Mouse (Mus musculus): ENCODE measurements around the gene Chad.
A peak's percentile ranks its signal among the peaks of the same experiment; 100 is the strongest.

Gene Chad

DNA sequence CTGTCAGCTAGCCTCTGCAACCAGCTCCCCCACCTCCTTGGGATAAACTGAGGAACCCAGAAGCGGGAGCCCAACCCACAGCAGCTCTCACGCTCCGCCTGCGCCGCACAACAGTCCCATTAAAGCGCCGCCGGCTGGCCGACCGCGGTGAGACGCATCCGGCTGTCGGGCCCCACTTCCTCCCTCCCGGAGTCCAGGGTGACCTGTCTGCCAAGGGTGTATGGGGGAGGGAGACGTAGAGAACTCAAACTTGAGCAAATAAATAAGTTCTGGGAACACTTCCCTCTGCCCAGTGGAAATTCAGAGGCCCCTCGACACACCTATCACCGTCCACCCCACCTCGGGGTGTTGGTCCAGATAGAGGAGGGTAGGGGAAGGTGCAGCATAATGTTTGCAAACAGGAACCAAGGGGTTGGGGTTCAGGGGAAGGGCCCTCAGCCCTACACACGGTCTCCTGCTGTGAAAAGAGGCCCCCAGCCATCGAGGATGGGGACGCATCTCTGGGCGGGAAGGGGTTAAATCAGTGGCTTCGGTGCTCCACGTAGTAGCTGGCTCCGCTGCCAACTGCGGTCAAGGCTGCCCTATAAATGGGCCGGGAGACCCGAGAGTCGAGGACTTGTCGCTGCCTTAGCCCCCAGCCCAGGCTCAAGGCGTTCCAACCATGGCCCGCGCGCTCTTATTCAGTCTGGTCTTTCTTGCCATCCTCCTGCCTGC lies at the start of gene Chad:
Gene Chad (plus strand): TSS at position 611 of the 714 bp plus-strand sequence.
- peak; percentile 40 to 60 for DNase-seq

DNA sequence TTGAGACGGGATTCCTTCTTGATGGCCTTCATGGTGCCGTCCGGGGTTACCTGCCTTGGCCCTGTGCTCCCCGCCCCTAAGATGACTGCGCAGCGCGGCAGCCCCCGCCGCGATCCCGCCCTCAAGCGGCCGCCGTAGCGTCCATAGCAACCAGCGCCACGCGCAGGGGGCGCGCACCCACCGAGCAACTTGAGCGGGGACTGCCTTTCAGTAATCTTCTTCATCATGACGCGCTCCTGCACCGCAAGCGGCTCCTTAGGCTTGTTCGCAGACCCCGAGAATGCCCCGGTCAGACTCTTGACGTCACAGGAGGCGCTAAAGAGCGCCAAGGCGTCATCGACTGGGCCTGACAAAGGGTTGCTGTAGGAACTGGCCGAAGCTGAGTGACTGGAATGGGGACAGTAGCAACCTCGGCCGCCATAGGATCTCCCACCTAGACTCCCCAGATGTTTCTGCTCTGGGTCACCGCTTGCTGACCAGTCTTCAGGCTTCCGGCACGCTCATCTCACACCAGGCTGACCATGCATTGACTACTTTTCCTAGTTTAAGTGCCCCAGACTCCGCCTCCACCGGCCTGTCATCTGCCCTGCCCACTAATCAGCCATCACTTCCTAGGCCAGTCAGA lies 43.5 kb upstream of the Chad start, which contains the start of gene Mycbpap:
Gene Mycbpap (minus strand): TSS at position 524 of the 625 bp plus-strand sequence.
- peak in 1 of 2 experiments; percentile 43 for DNase-seq

DNA sequence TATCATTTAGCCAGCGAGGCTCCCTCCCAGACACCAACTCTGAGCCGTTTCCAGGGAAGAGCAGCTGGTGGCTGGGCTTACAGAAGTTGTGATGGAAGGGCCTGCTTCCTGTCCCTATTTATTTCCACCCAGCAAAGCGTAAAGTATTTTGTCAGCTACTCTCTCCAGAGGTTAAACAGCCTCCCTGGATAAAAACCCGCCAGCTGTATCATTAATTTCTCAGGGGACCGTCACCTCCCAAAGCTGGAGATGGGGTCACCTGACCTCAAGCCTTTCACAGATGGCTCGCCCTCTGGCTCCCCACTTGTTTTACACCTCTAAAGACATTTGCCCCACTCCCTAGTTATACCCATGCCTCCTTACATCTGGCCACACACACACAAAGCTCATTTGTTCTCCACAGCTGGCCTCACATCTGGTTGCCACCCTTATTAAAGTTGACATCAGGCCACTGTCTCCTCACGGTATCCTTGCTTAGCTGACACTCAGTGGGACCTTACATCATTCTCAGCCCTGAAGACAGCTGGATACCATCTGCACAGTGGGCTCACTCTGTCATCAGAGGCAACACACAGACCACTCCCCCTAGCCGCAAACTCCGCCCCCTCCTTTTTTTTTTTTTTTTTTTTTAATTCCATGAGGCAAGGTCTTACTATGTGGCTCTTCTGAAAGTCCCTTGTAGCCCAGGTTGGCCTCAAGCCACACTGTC lies 38.5 kb upstream of the Chad start:
- no peak for DNase-seq

DNA sequence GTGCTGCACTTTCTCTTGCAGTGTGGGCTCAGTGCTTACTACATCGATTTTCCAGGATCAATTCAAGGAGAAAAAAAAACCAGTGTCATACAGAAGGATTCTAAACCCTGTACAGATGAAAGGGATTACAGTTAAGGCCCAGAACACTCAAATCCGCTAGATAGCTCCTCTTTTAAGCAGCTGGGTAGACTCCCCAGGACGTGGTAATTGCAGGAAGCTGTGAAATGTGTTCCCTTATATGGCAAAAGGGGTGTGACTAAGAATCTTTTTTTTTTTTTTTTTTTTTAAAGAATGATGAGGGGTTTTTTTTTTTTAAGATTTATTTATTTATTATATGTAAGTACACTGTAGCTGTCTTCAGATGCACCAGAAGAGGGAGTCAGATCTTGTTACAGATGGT lies 36.0 kb upstream of the Chad start:
- no peak for DNase-seq

DNA sequence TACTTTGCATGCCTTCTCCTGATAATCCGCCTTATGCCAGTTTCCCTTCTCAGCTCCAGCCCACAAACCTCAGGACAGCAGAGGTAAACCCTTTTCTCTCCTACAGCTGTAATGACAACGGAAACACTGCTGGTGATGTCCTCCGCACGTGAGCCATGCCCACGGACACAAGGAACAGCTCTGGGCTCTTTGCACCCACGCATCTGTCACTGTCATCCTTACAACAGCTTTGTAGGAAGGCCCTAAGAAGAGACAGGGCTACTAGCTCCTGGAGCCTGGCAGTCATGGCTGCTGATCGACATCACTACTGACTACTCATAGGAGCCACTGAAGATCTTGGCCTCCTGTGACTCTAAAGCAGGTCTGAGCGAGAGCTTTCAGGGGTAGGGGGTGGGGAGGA lies 31.7 kb upstream of the Chad start:
- no peak for DNase-seq

DNA sequence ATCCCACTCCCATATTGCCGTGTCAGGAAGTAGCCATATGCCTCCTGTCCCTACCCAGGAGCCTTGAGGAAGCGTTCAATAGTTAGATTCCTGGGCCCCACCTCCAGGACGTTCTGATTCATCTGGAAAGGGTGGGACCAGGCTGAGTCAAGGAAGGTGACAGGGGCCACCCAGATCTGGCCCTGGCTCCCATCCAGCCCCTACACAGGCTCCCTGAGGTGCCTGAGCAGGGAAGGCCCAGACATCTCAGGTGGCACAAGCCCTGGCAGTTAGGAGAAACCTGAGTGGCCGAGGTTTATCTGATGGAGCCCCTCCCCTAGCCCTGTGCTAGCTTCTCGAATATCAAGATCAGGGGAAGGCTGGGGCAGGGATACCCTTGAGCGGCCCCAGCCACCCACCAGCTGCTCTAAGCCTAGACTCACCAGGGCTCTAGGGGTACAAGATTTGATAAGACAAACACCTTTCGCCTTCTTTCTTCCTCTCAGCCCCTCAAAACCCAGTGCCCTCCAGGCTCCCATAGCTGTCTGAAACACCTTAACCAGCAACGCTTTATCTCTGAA lies 26.0 kb upstream of the Chad start:
- no peak for DNase-seq

DNA sequence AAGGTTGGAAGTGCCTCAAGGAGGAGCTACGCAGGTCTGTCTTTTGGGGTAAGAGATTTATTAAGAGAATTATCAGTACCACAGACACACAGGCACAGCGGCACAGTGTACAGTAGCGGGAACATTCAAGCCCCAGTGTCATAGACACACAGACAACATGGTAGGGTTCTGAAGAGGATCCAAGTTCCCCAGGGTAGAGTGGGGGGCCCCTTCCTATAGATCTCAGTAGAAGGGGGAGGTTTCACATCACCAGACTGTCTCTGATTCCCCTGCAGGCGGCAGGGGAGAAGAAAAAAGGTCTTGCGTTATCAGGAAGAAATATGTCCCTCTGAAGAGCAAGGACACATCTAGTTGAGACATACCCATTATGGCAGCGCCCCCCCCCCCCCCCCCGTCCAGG lies 25.1 kb upstream of the Chad start:
- DNase-seq = no peak

DNA sequence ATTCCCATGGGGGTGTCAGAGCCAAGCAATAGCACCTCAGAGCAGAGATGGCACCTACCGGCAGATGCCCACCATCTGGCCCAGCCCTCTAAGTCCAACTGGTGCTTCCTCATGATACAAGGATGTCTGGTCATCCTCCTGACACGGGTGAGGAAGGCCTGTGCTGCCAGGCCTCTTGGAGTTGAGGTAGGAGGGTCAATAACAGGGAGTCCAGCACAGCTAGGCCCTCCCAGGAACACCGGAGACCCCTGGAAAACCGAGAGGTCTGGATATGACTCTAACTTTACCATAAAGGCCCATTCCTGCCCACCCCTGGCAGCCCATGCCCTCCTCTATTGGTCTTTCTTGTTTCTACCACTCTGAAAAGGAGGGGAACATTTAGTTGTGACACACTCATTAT lies 22.4 kb upstream of the Chad start:
- no peak for DNase-seq

DNA sequence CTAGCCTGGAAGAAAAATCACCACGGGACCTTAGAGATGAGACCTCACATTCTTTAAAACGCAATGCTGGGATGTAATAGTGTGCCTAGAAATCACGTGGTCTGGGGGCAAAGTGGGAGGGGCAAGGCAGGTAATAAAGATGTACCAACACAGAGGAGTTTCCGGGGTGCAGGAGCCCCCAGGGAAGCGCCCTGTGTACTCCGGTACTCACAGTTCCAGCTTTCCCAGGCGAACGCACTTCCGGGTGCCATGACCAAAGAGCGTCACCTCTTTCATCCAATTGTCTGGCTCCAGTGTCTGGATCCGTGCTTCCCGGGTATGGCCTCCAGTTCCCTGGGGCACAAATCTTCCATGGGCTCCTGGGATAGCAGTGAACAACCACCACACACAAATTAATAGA lies 21.5 kb upstream of the Chad start:
- DNase-seq = no peak

DNA sequence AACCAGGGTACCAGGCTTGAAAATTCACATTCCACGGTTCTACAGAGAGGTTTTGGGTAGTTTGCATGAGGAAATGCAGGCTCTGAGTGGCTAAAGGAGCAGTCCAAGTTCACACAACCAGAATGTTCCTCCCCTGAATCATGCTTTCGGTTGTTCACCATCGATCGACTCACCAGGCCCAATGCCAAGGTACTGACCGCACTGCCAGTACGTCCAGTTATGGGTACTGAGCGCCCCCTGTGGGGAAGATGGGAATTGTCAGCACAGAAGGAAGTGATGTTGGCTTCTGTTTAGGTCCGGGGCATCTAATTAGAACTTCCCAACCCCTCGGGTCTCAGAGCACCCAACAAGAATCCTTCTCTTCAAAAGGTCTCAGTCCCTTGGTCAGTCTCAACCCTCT lies 20.9 kb upstream of the Chad start:
- peak; percentile 44 to 73 for DNase-seq

DNA sequence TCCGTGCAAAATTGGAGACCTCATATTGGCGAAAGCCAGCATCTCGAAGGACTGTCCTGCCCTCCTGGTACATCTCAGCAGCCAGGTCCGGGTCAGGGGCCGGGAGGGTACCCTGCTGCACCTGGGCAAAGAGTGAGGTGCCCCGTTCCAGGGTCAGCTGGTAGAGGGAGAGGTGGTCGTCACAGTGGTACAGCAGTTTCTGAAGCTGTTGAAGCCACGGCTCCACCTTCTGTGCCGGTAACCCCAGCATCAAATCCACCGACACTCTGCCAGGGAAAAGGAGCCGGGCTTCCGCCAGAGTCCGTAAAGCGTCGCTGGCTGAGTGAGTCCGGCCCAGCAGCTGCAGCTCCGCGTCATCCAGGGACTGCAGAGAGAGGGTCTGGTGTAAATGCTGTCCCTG lies 20.4 kb upstream of the Chad start:
- DNase-seq = no peak

DNA sequence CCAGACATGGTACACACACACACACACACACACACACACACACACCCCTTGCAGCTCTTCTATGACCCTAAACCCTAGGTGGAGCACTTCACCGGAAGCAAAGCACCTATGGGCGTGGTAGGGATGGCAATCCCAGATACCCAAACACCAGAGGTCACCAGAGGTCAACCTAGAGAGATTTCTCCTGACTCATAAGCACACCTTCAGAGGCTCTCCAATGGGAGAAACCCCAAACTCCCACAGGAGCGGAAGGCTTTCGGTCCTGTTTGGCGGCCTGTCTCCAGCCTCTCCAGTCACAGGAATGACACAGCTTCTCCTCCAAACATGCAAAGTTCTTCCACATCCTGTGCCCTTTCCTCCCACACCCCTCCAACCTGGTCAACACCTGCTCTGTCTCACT lies 18.5 kb upstream of the Chad start:
- no peak for DNase-seq

DNA sequence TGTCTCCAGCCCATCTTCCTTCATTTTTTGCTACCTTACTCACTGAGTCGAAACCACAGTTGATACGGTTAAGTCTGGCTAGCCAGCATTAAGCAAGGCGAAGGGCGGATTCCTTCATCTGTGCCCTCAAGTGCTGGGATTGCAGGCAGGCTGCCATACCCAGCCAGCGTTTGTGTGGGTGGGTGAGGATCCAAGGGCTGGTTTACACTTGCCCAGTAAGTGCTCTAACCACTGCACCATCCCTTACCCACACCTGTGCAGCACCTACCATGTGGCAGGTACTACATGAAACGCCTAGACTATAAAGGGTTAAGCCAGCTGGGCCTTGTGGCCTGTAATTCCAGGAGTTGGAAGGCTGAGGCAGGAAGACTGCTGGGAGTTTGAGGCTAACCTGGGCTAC lies 17.6 kb upstream of the Chad start:
- no peak for DNase-seq

DNA sequence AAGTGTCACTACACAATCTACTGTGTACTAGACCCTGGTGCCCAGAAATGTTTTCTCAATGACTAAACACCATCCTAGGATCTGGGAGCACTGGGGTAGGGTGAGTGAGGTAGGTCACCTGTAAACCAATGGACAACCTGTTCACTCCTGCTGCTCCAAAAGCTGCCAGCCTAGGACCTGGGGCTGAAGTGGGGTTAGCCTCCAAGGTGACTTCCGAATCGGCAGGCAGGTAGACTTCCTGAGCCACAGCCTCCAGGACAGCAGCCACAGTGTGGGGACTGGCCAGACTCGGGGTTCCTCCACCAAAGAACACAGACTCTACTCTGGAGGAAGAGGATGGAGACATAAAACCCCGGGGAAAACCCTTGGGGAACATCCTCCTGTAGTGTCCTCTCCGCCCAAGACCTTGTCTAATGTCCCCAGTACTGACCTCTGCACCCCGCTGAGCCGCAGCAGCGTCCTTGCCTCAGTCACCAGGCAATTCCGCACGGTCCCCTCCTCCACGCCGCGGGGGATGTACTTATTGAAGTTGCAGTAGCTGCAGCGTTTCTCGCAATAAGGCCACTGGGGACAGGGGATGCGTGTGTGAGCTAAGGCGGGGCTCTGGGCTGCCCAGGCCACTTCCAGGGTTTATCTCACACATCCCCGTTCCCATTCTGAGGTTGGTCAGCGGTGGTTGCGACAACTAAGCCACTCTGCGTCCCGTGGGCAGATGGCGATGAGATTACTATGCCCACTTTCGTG lies 16.6 kb upstream of the Chad start:
- peak; percentile 20 to 41 for DNase-seq

DNA sequence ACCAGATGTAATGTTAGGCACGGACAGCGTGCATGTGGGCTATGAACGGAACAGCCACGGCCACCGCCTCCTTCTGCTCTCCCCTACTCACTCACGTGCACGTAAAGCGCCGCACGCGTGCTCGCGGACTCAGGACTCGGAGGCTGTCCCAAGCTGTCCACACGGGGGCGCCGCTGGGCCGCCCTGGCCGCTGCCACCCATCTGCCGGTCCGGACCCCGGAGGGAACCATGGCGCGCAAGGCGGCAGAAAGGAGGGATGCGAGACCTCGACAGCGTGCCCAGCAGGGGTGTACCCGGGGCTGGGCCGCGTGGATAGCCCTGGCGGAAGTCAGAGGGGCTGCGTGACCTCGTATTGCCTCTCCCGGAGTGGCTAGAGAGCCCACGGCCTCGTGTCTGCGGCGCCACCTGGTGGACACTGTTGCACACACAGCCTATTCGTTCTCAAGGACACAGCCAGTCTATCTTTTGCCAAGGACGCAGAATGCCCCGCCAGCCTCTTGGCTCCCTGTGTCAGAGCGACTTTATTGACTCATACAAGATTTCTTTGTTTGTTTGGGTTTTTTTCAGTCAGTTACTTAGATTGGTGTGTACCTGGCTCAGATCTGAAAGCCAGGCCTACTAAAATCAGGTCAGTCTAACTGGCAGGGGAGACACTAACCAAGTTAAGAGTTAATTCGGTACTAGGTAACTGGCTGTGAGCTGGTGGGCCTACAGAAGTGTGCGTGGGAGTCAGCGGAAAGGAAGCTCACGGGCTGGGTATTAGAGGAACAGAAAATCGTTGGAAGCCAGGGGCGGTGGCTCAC lies 15.8 kb upstream of the Chad start, which contains the start of gene Rsad1:
Gene Rsad1 (minus strand): TSS at position 368 of the 803 bp plus-strand sequence.
- peak; percentile 85 to 95 for DNase-seq

DNA sequence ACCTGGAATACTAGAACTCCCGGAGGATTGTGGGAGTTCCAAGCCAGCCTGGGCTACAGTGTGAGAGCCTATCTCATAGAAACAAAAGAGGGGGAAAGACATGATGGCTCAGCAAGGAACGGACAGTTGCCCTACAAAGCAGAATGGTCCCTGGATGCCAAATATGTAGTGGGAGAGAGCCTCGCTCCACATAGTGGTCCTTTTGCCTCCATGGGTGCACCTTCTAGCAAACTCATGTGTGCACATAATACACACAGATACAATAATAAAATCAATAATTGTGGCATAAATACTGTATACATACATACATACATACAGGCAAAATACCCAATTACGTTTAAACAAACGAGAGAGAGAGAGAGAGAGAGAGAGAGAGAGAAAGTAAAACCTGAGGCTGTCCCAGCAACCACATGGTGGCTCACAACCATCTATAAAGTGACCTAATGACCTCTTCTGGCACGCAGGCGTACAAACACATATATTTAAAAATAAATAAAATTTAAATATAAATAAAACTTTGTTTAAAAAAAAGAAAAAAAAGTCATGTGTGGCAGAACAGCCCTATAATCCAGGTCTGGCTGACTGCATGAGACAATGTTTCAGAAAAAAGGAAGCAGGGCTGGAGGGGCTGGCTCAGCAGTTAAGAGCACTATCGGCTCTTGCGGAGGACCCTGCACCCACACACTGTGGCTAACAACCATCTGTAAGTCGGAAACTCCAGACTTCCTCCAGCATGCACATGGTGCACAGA lies 15.0 kb upstream of the Chad start:
- DNase-seq = no peak

DNA sequence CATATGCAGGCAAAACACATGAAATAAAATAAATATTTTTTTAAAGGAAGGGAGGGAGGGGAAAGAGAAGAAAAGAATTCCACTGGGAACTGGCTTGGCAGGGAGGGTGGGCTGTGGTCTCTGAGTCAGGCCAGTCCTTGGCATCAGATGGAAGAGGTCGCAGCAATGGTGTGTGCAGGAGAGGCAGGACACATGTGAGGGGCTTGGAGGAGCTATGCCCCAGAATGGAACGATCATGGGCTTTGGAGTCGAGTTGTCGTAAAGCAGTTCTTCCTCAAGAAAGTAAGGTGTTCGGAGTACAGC lies 14.5 kb upstream of the Chad start:
- no peak for DNase-seq

DNA sequence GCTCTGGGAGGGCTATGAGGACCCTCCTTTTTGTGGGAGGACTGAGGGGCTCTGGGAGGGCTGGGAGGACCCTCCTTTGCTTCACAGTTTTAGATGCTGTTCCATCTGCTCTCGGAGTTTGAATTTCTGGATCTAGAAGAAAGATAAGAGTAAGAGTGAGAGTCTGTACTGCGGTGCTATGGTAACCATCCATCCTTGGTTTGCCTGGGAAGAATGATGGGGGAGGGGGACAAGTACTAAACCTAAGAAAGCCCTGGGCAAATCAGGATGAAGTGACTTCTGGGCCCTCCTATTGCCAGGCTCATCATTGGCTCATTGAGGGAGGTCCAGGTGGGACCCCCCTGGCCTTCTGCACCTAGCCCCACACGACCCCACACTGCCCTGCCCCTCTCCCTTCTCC lies 6.6 kb upstream of the Chad start:
- DNase-seq = no peak

DNA sequence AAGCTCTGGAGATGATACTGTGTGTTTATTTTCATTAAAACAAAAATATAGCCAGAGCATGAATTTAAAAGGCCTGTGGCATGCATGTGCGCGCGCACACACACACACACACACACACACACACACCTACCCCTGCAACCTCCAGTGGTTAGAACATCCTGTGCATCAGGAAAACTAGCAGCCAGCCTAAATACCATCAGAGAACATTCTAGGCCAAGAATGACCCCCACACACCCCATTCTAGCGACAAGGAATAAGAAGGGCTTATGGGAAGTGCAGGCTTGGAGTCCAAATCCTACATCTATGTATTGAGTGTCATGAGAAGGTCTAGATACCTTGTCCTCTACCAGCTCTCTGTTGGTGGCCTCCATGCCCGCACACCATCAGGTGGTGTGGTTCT lies 1.5 kb upstream of the Chad start:
- DNase-seq = no peak

DNA sequence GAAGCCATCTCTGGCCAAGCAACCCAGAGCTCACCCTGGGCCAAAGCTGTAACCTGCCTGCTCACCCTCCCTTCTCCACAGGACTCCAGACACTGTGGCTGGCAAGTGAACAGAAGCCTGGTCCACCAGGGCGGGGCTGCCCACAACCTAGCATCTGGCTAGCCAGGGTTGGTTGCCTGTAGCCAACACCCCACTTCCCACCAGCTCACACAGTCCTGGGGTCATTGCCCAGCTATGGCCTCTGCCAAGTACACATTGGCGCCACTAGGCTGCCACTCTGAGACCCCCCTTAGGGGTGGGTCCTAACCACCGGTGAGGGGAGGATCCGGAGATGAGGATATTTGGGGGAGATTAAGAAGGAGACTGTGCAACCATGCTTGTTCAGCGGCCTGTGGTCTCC lies 1.0 kb upstream of the Chad start:
- DNase-seq = no peak

DNA sequence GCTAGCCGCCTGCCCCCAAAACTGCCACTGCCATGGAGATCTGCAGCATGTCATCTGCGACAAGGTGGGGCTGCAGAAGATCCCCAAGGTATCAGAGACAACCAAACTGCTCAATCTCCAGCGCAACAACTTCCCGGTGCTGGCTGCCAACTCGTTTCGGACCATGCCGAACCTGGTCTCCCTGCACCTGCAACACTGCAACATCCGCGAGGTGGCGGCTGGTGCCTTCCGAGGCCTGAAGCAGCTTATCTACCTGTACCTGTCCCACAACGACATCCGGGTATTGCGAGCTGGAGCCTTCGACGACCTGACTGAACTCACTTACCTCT lies 268 bp downstream of the Chad start:
- DNase-seq = peak in 1 of 2 experiments; percentile 19

DNA sequence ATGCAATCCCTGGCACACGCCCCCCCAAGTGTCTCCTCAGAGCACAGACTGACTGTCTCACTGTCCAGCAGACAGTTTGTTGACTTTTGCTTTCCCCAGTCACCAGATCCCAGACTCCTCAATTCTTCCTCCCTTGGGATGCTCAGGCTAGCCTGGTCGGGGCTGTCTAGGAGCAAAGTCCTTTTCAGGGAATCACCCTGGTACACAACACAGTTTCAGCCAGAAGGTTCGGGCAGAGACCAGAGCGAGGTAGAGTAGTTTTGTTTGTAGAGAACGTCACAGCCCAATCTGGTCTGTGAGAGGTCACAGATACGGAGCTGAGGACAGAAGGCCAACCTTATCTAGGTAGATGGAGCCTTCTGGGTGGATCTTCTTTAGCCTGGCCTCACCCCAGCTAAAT lies 1.7 kb downstream of the Chad start:
- no peak for DNase-seq

All from spleen, adult 18-20 months (tissue).